Mouse (Mus musculus): Measurements from ENCODE around the gene Trappc3l.

Trappc3l gene

DNA sequence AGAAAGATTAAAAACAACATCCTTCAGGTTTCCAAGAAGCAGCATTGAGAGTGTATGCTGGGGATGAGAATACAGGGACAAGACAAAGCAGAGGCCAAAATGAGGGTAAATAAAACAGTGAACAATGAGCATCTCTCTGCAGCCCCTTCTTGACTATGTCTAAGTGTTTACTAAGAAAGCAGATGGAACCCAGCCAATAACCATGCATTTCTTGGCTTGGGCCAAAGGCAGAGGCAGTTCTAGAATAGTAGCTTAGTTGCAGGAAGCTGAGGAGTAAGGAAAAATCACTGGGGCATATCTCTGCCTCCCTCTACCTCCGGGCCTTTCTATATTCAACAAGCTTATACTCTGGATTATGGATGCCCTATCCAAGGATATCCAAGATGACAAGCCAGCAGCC is 53.1 kb downstream of the Trappc3l start:
- in situ Hi-C loops (cut with MboI; ENCODE audit: unreplicated experiment in 2 of 2), result no loop called here

- in situ Hi-C loops (cut with MboI; ENCODE audit: unreplicated experiment in 2 of 2), result no loop called here
Observed at GRCm38 (mm10) chr10:34091888-34092287, 54.5 kb downstream of the Trappc3l start.

GRCm38 (mm10) chr10:34095147-34095546 is 57.8 kb downstream of the Trappc3l start:
- in situ Hi-C loops (cut with MboI; ENCODE audit: unreplicated experiment in 2 of 2), result no loop called here

- in situ Hi-C loops (cut with MboI; ENCODE audit: unreplicated experiment in 2 of 2), result no loop called here
Observed at GRCm38 (mm10) chr10:34095964-34096363, 58.6 kb downstream of the Trappc3l start.

GRCm38 (mm10) chr10:34096418-34096883 is 59.1 kb downstream of the Trappc3l start, which contains the start of gene Calhm5:
TSS of gene Calhm5 (minus strand) at chr10:34096519.
- in situ Hi-C loops (cut with MboI; ENCODE audit: unreplicated experiment in 2 of 2), result no loop called here

- in situ Hi-C loops (cut with MboI; ENCODE audit: unreplicated experiment in 2 of 2), result no loop called here
Observed at GRCm38 (mm10) chr10:34110863-34111465, 73.6 kb downstream of the Trappc3l start.

- in situ Hi-C loops (cut with MboI; ENCODE audit: unreplicated experiment in 2 of 2), result no loop called here
Observed at GRCm38 (mm10) chr10:34111964-34112738, 74.8 kb downstream of the Trappc3l start.

- in situ Hi-C loops (cut with MboI; ENCODE audit: unreplicated experiment in 2 of 2), result no loop called here
Observed at GRCm38 (mm10) chr10:34117131-34117530, 79.7 kb downstream of the Trappc3l start.

DNA sequence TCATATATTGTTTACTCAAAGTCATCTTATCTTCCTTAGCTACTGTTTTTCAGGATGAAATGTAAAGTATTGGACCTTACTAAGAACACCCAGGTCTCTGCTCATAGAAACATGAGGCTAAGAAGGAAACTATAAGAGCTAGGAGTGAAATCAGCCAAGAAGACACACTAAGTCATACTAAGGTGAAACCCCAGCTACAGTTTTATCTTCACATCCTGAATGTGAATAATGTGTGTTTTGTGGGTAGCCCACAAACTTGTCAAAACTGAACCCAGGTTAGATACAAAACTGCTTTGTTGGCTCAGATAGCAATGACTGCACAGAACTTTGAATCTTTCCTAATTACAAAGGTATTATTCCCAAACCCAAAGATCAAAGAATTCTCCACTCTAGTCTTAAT is 80.4 kb downstream of the Trappc3l start:
- in situ Hi-C loops (cut with MboI; ENCODE audit: unreplicated experiment in 2 of 2), result no loop called here

DNA sequence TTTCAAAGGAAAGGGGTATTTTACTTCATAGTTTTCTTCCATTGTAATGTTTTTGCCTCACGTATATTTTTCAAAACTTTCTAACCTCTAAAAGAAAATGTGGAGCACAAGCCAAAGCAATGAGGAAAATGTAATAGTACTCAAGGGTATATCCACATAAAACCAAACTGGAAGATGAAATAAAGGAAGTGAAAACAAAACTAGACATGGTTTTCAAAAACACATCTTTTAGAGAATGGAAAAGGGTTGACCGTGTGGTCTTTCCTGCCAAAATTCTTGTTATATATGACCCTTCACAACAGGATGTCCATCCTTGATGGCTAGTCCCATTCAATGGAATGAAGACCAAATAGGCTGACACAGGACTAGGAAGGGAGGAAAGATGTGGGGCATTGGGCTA is 81.0 kb downstream of the Trappc3l start:
- in situ Hi-C loops (cut with MboI; ENCODE audit: unreplicated experiment in 2 of 2), result no loop called here

GRCm38 (mm10) chr10:34127392-34128378 is 90.3 kb downstream of the Trappc3l start, which contains the start of gene Calhm6:
TSS of gene Calhm6 (minus strand) at chr10:34127984.
- in situ Hi-C loops (cut with MboI; ENCODE audit: unreplicated experiment in 2 of 2), result no loop called here

- in situ Hi-C loops (cut with MboI; ENCODE audit: unreplicated experiment in 2 of 2), result no loop called here
Observed at GRCm38 (mm10) chr10:34128391-34128790, 91.0 kb downstream of the Trappc3l start.

DNA sequence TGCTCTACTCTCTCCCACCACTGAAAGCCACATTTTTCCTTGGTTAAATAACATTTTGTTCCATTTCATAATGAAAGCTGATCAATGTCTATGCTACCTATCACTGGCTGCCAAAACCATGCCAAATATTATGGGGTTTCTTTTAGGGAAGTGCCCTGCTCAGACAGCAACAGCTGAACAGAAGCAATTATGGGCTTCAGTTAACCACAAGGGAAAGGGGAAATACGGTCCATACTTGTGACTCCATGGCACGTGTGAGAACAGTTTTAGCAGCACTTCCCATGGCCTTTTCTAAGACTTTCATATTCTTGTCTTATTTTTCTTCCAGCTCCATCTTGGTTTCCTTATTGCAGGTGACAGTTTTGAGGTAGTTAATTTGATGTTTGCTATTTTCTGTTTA is 94.0 kb downstream of the Trappc3l start:
- in situ Hi-C loops (cut with MboI; ENCODE audit: unreplicated experiment in 2 of 2), result no loop called here

DNA sequence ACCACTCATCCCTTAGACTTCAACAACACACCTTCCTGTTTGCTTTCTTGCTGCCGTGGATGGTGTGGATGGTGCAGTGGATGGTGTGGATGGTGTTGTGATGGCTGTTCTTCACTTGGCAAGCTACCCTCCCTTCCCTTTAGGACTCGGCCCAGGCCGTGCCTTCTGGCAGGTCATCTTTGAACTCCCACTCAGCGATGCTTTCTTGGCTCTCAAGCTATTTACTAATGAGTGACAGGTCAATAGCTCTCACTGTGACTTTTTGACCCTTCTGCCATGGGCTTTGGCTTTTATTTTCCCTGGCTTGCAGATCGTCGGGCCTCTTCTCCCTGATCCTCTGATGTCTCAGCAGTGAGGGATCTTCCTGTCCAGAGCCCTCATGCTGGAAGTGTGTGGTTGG is 99.0 kb downstream of the Trappc3l start:
- in situ Hi-C loops (cut with MboI; ENCODE audit: unreplicated experiment in 2 of 2), result no loop called here

DNA sequence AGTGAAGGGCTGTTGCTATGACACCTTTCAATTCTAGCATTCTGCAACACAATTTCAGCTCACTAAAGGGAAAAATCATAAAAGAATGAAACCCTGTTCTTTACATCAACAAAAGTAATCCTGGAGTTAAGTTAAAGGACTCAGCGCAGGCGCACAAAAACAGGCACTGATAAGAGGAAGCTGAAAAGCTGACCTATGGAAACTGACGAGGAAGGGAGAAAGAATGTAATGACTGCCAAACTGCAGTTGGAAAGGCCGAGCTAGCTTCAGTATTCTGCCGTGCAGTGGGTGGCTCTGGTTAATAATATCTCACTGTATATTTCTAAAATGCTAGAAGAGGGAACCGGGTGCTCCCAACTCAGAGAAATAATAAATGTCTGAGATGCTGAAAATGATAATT is 100.6 kb downstream of the Trappc3l start:
- in situ Hi-C loops (cut with MboI; ENCODE audit: unreplicated experiment in 2 of 2), result no loop called here

DNA sequence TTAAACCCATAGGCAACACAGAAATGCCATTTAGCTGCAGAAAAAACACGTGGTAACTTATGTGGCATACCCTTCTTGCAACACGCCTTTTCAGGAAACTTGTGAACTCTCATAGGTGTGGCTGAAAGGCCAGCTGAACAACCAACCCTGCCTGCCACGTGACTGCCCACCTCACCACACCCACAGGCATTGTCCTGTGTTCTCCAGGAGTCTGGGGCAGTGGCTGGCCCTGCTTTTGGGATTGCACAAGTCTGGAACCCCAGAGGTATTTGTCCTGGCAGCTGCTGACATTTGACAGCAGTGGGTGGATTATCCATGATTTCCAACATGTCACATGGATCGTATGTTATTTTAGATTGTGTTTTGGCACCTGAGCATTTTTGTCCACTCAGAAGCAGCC is 102.4 kb downstream of the Trappc3l start:
- in situ Hi-C loops (cut with MboI; ENCODE audit: unreplicated experiment in 2 of 2), result no loop called here

GRCm38 (mm10) chr10:34141693-34142092 is 104.3 kb downstream of the Trappc3l start:
- in situ Hi-C loops (cut with MboI; ENCODE audit: unreplicated experiment in 2 of 2), result no loop called here

DNA sequence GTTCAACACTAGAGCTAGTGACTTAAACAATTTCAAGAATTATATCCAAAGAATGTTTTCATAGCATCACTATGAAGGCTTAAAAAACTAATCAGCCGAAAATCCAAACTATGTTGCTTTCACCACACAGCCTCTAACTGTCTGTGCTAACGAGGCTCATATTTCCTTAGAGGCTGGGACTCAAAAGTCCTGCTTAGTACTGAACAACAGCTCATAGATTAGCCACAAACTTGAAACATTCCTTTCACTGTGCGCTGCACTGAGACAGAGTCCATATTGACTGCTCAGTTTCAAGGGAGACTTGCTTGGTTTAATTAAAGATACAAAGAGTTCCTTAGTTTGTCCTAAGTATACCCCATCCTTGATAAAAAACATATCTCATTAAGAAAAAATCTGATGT is 112.4 kb downstream of the Trappc3l start:
- in situ Hi-C loops (cut with MboI; ENCODE audit: unreplicated experiment in 2 of 2), result loop anchor here (5.0 kb wide), 3 partner anchors 83 to 178 kb away; partner anchors contain the start of gene Trappc3l (in 1 of the 2)

- in situ Hi-C loops (cut with MboI; ENCODE audit: unreplicated experiment in 2 of 2), result loop anchor here (5.0 kb wide), 3 partner anchors 82 to 177 kb away; partner anchors contain the start of gene Trappc3l (in 1 of the 2)
Observed at GRCm38 (mm10) chr10:34150454-34150853, 113.1 kb downstream of the Trappc3l start.

- in situ Hi-C loops (cut with MboI; ENCODE audit: unreplicated experiment in 2 of 2), result loop anchor here (5.0 kb wide), 3 partner anchors 80 to 175 kb away; partner anchors contain the start of gene Trappc3l (in 1 of the 2)
Observed at GRCm38 (mm10) chr10:34151827-34152226, 114.4 kb downstream of the Trappc3l start.
